8 mouse cellular contexts compared by ENCODE assay signal in genomic region chr3:108389111-108389545, GRCm38 (mm10). TPM values are rescaled to one million over a fixed set of nuclear protein-coding genes. Genes with fewer than 3 reads are reported as not detected.
DNase-seq lines count a peak whose midpoint lies in the region; ATAC-seq lines count a peak whose summit lies in the region.

No protein-coding gene starts in this region.

- H3K4me3 ChIP-seq in hindbrain, embryonic 15.5 days, result no peak overlapping the region

- H3K9ac ChIP-seq in hindbrain, embryonic 15.5 days, result no peak overlapping the region

- H3K9me3 ChIP-seq in hindbrain, embryonic 15.5 days, result no peaks in the 10 kb centered on the region

- no peak overlapping the region for H3K27ac ChIP-seq in hindbrain, embryonic 15.5 days (replicated peaks)

- no peak overlapping the region for H3K4me2 ChIP-seq in hindbrain, embryonic 15.5 days

- H3K27me3 ChIP-seq in hindbrain, embryonic 15.5 days, result no peaks in the 10 kb centered on the region

- H3K36me3 ChIP-seq in hindbrain, embryonic 15.5 days, result peaks cover 17% of the 10 kb centered on the region; the same call in 1 of the 2 replicates

- peaks cover 5% of the 10 kb centered on the region; the same call in 1 of the 2 replicates for H3K4me1 ChIP-seq in hindbrain, embryonic 15.5 days (replicated peaks)

- ATAC-seq in hindbrain, embryonic 15.5 days (ENCODE audit: low FRiP score, low read depth), result peak; percentile 80

- peak; percentile 94 for DNase-seq in WW6 (ENCODE audit: low read depth, low spot score)
- DNase-seq in cerebellum, postnatal 4 days (ENCODE audit: low spot score in 2 of 2), result peak; percentile 97 to 99
- peak; percentile 97 for DNase-seq in gastrocnemius, adult 18-20 months (ENCODE audit: low spot score)
- peak; percentile 94 to 96 for DNase-seq in layer of hippocampus, postnatal 36 days
- peak; percentile 96 for DNase-seq in lung, postnatal 25 days (ENCODE audit: low spot score)
- DNase-seq in retina, embryonic 14.5 days (ENCODE audit: low spot score), result peak; percentile 100
- peak; percentile 93 to 97 for DNase-seq in thymus, postnatal 36 days

- 5% methylated on average over 5 of the region's 5 CpGs for WGBS in hindbrain, embryonic 15.5 days

RNA-seq across cellular contexts. Expression of gene Psrc1, which starts 5.5 kb away (rescaled TPM):
- total RNA-seq in gastrocnemius, adult 18-20 months (2021), result not detected
- polyA plus RNA-seq in hindbrain, embryonic 15.5 days (2015; fragmentation: Nextera tagmentation; extraction: Ambion mirVana), result 11.5 and 14.5 TPM in 2 replicates
- 10 to 100 TPM; 18.4 TPM for total RNA-seq in layer of hippocampus, postnatal 36 days (2021)

RNA-seq across cellular contexts. Expression of gene Mybphl, which starts 24.4 kb away (rescaled TPM):
- total RNA-seq in gastrocnemius, adult 18-20 months (2021), result not detected
- 0.35 and 0.50 TPM in 2 replicates for polyA plus RNA-seq in hindbrain, embryonic 15.5 days (2015; fragmentation: Nextera tagmentation; extraction: Ambion mirVana)
- total RNA-seq in layer of hippocampus, postnatal 36 days (2021), result 1 to 10 TPM; 1.8 to 1.9 TPM

RNA-seq across cellular contexts. Expression of gene Celsr2, which starts 26.2 kb away (rescaled TPM):
- total RNA-seq in gastrocnemius, adult 18-20 months (2021), result 10 to 100 TPM; 10.0 to 11.6 TPM
- 43.1 and 44.9 TPM in 2 replicates for polyA plus RNA-seq in hindbrain, embryonic 15.5 days (2015; fragmentation: Nextera tagmentation; extraction: Ambion mirVana)
- 100 to 1,000 TPM; 178 to 190 TPM for total RNA-seq in layer of hippocampus, postnatal 36 days (2021)

RNA-seq across cellular contexts. Expression of gene Sars, which starts 55.9 kb away (rescaled TPM):
- 100 to 1,000 TPM; 118 to 122 TPM for total RNA-seq in gastrocnemius, adult 18-20 months (2021)
- 197 and 219 TPM in 2 replicates for polyA plus RNA-seq in hindbrain, embryonic 15.5 days (2015; fragmentation: Nextera tagmentation; extraction: Ambion mirVana)
- total RNA-seq in layer of hippocampus, postnatal 36 days (2021), result 100 to 1,000 TPM; 190 to 210 TPM

Comparison
In these comparisons a context has a peak if more than half of its experiments do, and no peak if none do; other contexts are left out.
1. RNA of gene Psrc1, which starts 5.5 kb away (total RNA-seq): 18.4 TPM in layer of hippocampus, postnatal 36 days; not detected in gastrocnemius, adult 18-20 months; every median in the first group is over 10 times any median in the second.
2. RNA of gene Celsr2, which starts 26.2 kb away (total RNA-seq): 178 to 190 TPM in layer of hippocampus, postnatal 36 days; 10.0 to 11.6 TPM in gastrocnemius, adult 18-20 months; every median in the first group is over 10 times any median in the second.
3. Peak in every context shown above with its lines, with median percentiles within 50 percentile points of each other: DNase-seq.